Mouse (Mus musculus) neutrophil, adult 5-6 weeks (primary cell): ENCODE results near the gene Cdk8. TPM values are rescaled to one million over a fixed set of nuclear protein-coding genes. Genes with fewer than 3 reads are reported as not detected.

Experiments used
- ATAC-seq: fragments of 151-379, 151-347 bp; 2 replicates; pipeline ENCODE4 v1.8.0; 2017; ENCODE audit warnings: mild to moderate bottlenecking, moderate TSS enrichment; ENCODE audit not compliant: insufficient number of reproducible peaks, poor library complexity, low FRiP score, severe bottlenecking; ENCODE audit errors: extremely low read depth
- total RNA-seq: library from RNA; stranded (forward); fragments of 200-1000 nt; gene quantifications from 2 replicates; pipeline ENCODE4 v1.2.3, GENCODE M21; 2017

The Cdk8 gene
- total RNA-seq, 1 experiment from 2014 or later = 40.5 TPM

GRCm38 (mm10) chr5:146349183-146349582 lies 118.2 kb downstream of the Cdk8 start:
- ATAC-seq = no peak

- no peak for ATAC-seq
Observed at GRCm38 (mm10) chr5:146350784-146351183, 119.8 kb downstream of the Cdk8 start.

GRCm38 (mm10) chr5:146352006-146352405 lies 121.0 kb downstream of the Cdk8 start:
- ATAC-seq = no peak

Other genes starting within 250 kb of the Cdk8 start
- gene Cyp3a25, start 221.6 kb upstream of the Cdk8 start, total RNA-seq = not detected in 2 replicates
- not detected in 2 replicates for gene Cyp3a59, start 152.0 kb upstream of the Cdk8 start, total RNA-seq
- gene Gm5565, start 70.7 kb upstream of the Cdk8 start, total RNA-seq = not detected in 2 replicates
- gene Gm6309, start 60.5 kb upstream of the Cdk8 start, total RNA-seq = not detected in 2 replicates
- 0.98 TPM in 1 of 2 replicates, not detected in the other for gene 1700001J03Rik, start 45.9 kb upstream of the Cdk8 start, total RNA-seq
- 65.9 and 79.7 TPM in 2 replicates for gene Rnf6, start 9.7 kb upstream of the Cdk8 start, total RNA-seq
- gene Wasf3, start 153.8 kb downstream of the Cdk8 start, total RNA-seq = not detected in 2 replicates